Mouse (Mus musculus) limb, embryonic 11.5 days (tissue): Measurements from ENCODE around the gene Tbr1. TPM values are rescaled to one million over a fixed set of nuclear protein-coding genes. Genes with fewer than 3 reads are reported as not detected.

Source experiments
- microRNA-seq: library from miRNA; unstranded; fragments of <30 nt; microRNA quantifications from one replicate; pipeline ENCODE4, GENCODE M21; 2016
- polyA plus RNA-seq: library from polyadenylated mRNA; unstranded; fragments of >200 nt; fragmentation: Nextera tagmentation; extraction: Ambion mirVana; gene quantifications from 2 replicates; pipeline ENCODE4 v1.2.1, GENCODE M21; 2014

The Tbr1 gene
- polyA plus RNA-seq, 1 experiment from 2014 or later = 0.08 TPM

Small RNAs within 50 kb of the gene (microRNA-seq; reads per million reads assigned to microRNA genes)
- not detected for gene Gm22403

Other genes with a start within 250 kb of the Tbr1 start
- 29.7 and 30.9 TPM in 2 replicates for gene Tank, start 224.3 kb upstream of the Tbr1 start, polyA plus RNA-seq
- 232 and 233 TPM in 2 replicates for gene Psmd14, start 91.2 kb upstream of the Tbr1 start, polyA plus RNA-seq
- gene Slc4a10, start 243.5 kb downstream of the Tbr1 start, polyA plus RNA-seq = not detected in 2 replicates